Mouse (Mus musculus) left cerebral cortex, adult 11 months (tissue): ENCODE data around the gene Lypd4.
"Not testable (repeated sequence)": the region's sequence is repeated elsewhere in the genome, so short reads cannot be mapped to it uniquely, and the experiment has no call there.

Experiments used
- DNase-seq: peaks from one replicate; pipeline ENCODE4 v3.0.0; 2022; ENCODE audit warnings: low spot score

The Lypd4 gene

DNA sequence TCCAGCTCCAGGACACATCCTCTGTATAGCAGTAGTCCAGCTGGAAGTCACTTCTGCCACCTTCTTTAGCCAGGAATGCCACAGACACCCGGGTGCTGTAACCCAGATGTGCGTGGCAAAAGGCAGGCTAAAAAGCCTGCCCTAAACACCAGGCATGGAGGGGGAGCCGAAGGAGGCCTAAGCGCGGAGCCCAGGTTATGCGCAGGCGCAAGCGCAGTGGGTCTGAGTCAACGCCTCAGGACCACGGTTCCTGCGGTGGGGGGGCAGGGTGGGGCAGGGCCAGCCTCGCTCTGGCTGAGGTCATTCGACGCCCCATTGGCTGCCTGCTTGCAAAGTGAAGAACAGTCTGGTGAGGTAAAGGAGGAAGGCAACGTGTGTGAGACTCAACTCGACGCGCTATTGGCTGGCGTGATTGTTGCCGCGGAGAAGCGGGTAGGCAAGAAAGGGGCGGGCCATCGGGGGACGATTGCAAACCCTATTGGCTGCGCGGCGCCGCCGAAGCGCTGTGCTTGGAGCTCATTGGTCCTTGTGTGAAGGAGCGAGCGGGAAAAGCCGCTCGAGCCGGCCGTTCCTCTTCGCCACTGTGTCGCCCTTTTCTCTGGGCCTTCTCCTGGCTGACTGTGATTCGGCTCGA is at the start of gene Lypd4, which contains the start of gene Dmrtc2:
Gene Lypd4, minus strand, starts transcription at position 410 of the 634 bp plus-strand sequence.
Gene Dmrtc2, plus strand, starts transcription at position 526 of the 634 bp plus-strand sequence.
- no peak for DNase-seq

- no peak for DNase-seq
Observed at GRCm38 (mm10) chr7:24918763-24919323, 49.1 kb upstream of the Lypd4 start.

- DNase-seq, result no peak
Observed at GRCm38 (mm10) chr7:24912480-24912879, 42.7 kb upstream of the Lypd4 start.

- DNase-seq, result no peak
Observed at GRCm38 (mm10) chr7:24907211-24907748, 37.5 kb upstream of the Lypd4 start.

DNA sequence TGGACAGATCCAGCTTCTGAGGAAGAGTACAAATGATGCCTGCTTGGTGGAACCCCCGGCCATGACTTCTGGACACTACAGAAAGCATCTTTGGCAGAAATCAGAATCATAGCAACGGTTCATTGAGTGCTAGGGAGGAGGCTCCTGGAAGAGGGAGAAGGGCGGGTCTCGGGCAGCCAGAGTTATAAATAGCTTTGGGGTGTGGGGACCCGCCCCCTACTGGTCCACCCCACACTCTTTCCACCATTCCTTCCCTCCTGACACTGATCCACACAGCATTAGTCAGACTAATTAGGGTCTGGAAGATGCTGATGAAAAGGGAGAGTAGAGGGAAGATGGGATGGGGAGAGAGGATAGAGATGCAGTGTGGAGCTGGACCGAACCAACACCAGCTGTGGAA is 36.8 kb upstream of the Lypd4 start:
- DNase-seq, result no peak

- DNase-seq, result no peak
Observed at GRCm38 (mm10) chr7:24904936-24905335, 35.2 kb upstream of the Lypd4 start.

GRCm38 (mm10) chr7:24904070-24904483 is 34.3 kb upstream of the Lypd4 start:
- peak; percentile 94 for DNase-seq

- no peak for DNase-seq
Observed at GRCm38 (mm10) chr7:24903444-24903825, 33.7 kb upstream of the Lypd4 start.

- no peak for DNase-seq
Observed at GRCm38 (mm10) chr7:24902630-24903443, 33.1 kb upstream of the Lypd4 start, which contains the start of gene Arhgef1. TSS of gene Arhgef1 (plus strand) at chr7:24902912.

- no peak for DNase-seq
Observed at GRCm38 (mm10) chr7:24902264-24902629, 32.5 kb upstream of the Lypd4 start.

DNA sequence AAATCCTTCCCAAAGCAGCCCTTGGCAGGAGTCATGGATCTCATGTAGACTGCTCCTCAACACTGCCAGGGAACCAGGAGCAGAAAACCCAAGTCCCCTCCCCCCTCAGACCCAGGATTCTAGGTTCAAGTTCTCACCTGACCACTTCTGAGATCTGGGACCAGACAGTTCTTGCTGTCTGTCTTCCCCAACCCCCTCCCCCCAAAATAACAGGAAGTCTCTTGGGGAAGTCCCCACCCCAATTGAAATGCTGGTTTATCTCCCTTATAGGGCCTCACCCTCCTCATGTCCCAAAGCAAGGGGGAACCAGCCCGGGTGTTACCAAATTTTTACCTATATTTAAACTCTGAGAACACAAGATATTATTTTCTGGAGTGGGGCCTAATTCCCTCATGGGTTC is 32.1 kb upstream of the Lypd4 start:
- no peak for DNase-seq

GRCm38 (mm10) chr7:24901114-24901513 is 31.4 kb upstream of the Lypd4 start:
- no peak for DNase-seq

- no peak for DNase-seq
Observed at GRCm38 (mm10) chr7:24897959-24898358, 28.2 kb upstream of the Lypd4 start.

- no peak for DNase-seq
Observed at GRCm38 (mm10) chr7:24897224-24897623, 27.5 kb upstream of the Lypd4 start, which contains the start of gene Cd79a. TSS of gene Cd79a (plus strand) at chr7:24897381.

- DNase-seq, result no peak
Observed at GRCm38 (mm10) chr7:24896269-24896668, 26.5 kb upstream of the Lypd4 start.

- DNase-seq, result not testable (repeated sequence)
Observed at GRCm38 (mm10) chr7:24895749-24896148, 26.0 kb upstream of the Lypd4 start.

DNA sequence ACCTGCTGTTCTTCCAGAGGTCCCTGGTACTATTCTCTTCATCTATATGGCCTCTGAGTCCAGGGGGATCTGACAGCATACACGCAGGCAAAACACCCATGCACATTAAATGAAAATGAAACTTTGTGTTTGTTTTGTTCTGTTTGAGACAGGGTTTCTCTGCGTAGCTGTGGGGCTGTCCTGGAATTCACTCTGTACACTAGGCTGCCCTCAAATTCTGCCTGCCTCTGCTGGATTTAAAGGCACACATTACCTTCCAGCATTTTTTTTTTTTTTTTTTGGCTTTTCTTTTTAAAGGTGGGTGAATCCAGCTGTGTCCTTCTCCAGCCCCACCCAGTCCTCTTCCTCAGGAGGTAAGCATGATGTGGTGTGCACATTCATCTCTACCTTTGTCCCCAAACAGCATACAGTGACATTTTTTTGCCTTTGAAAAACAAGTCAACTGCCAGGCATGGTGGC is 22.4 kb upstream of the Lypd4 start:
- no peak for DNase-seq

GRCm38 (mm10) chr7:24891241-24892124 is 21.7 kb upstream of the Lypd4 start:
- DNase-seq, result no peak

DNA sequence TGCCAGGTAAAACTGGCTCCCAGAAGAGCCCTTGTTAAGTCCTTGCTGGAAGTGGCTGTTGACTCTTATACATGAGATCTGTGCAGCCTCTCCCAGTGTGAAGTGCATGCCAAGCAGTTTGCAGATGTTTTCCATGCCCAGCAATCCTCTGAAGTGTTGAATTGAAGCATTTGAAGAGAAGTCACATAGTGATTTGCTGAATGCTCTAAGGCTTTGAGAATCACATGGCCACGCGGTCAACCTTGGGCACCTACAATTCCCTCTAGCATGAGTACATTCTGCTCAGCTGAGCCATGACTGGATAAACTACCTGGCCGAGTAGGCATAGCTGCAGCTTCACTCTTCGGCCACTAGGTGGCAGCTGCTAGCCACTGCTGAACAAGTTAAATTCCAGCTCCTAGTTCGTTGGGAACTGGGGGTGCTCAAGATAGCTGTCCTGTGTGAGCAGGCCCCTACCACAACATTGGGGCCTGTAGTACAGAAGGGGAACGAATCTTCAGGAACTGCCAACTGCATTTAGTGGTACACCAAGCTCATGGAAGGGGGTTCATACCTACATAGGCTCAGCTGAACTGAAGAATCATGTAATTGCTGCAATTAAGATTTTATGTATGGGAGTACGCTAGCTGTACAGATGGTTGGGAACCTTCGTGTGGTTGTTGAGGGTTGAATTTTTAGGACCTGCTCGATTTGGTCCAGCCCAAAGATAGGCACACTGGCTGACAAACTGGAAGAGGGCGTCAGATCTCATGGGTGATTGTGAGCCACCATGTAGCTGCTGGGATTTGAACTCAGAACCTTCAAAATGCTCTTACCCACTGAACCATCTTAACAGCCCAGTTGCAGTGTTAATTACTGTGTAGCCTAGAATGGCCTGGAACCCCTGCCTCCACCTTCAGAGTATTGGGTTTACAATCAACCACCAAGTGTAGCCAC is 20.8 kb upstream of the Lypd4 start:
- no peak for DNase-seq

DNA sequence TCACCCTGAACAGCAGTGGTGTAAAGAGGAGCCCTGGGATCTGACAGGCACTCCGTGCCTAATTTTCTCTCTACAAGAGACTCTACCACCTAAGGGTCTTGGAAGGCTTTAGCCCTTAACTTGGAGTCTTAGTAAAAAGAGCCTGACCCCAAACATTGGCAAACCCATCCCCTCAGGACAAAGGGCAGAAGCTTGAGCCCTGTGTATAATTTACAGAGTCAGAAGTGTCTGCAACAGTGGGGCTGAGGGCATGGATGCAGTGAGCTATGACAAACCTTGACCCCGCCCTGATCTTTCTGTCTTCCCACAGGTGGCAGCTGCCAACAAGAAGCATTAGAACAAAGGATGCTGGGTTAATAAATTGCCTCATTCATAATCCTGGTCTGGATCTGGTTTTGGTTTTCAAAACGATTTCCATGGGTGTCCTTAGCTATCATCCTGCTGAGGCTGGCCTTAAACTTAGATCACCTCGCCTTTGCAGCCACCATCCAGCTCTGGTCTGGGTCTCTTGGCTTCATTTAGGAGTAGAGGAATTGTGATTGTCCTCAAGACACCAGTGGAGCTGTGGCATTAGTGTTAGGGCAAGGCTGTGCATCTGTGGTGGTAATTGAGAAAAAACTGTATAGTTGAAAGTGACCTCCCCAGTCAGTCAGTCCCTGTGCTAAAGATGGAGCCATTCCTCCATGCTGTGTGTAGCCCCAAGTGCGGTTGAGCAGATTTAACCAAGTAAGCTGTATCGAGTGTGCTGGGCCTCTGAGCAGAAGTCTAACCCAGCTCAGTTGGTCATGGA is 19.9 kb upstream of the Lypd4 start:
- no peak for DNase-seq
